Mouse (Mus musculus): ENCODE results near the gene Rgs1. TPM values are rescaled to one million over a fixed set of nuclear protein-coding genes. Genes with fewer than 3 reads are reported as not detected.

The Rgs1 gene
- total RNA-seq (2023), result 100 to 1,000 TPM in 1 of 2 experiments, 10 to 100 TPM in 1; 69.7 to 147 TPM

DNA sequence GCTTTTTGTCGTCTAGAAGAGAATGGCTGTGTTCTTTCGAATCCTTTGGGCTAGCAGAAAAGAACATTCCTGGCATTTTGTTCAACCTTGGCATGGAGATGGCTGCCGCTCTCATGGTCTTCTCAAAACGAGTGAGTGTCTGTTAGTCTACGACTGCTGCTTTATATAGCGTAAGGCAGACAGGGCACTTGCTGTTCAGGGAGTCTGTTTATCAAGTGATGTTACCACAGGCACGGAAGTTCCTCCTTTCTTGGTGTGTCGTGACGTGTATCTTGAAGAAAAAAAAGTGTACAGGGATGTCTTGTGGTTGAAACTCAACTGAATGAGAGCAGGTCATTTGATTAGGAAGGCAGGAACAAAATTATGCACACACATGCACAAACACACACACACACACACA is at the start of gene Rgs1:
Rgs1 (minus strand) TSS at position 320 of the 400 bp plus-strand sequence.

Other genes starting within 250 kb of the Rgs1 start
- 100 to 1,000 TPM; 420 to 820 TPM for gene Rgs2, start 245.1 kb downstream of the Rgs1 start, total RNA-seq (2023)
- gene Rgs13, start 71.9 kb downstream of the Rgs1 start, total RNA-seq (2023), result under 1 TPM; 0.59 to 0.70 TPM

All from B cell, adult 67 days (primary cell).